Mouse (Mus musculus): ENCODE measurements around the gene Sfxn2. TPM values are rescaled to one million over a fixed set of nuclear protein-coding genes. Genes with fewer than 3 reads are reported as not detected.
A peak's percentile ranks its signal among the peaks of the same experiment; 100 is the strongest.

Sfxn2 gene
- polyA plus RNA-seq, 1 experiment from 2014 or later, result 10.2 TPM

DNA sequence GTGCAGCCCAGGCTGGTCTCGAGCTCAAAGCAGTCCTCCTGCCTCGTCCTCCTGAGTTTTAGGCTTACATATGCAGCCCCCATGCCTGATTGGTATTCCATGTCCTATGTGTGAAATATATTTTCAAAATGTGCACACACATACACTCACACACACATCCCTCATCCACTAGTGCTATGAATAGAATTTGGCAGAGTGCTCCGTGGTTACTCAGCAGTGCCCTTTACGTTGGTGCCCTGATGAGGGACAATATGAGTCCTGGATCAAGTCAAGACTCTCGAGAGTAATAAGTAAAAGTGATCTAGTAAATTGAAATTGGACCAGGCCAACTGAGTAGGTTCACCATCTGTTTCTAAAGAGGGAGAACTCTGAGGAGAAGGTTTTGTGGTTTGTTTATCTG lies 70.1 kb downstream of the Sfxn2 start:
- no peak for ATAC-seq (ENCODE audit: low FRiP score, low read depth)
- WGBS, result 71% methylated on average over 5 of the region's 5 CpGs
- H3K4me1 ChIP-seq (replicated peaks), result peaks cover 56% of the 10 kb centered on the region

DNA sequence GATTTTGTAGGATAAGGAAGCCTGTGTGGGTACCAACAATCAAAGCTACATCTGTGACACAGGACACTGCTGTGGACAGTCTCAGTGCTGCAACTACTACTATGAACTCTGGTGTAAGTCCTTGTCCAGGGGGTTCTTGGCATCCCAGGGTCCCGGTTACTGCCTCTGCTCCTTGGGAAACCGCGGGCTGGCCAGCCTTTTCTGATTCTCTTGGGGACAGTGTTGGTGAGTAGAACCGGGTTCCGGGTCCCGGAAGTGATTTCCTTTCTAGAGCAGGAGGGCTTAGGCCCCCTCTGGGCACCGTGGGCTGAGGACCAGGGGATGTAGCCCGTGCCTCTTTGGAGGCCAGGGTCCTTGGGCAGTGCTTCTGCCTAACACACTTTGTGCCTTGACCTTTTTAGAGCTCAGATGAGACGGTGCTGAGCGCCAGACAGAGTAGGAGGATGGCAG lies 71.2 kb downstream of the Sfxn2 start:
- Histone ChIP-seq H3K27ac (replicated peaks) (peak overlapping the region; percentile 43; the same call in 1 of the 2 replicates), H3K9ac (no peak overlapping the region), H3K9me3 (no peaks in the 10 kb centered on the region), H3K27me3 (no peaks in the 10 kb centered on the region), H3K4me1 (replicated peaks) (peaks cover 56% of the 10 kb centered on the region), H3K4me3 (no peak overlapping the region), H3K36me3 (no peaks in the 10 kb centered on the region), H3K4me2 (no peak overlapping the region)
- ATAC-seq (ENCODE audit: low FRiP score, low read depth), result no peak
- WGBS, result 74% methylated on average over 10 of the region's 10 CpGs

More for the DNA sequence above, 70.1 kb downstream of the Sfxn2 start:
- Histone ChIP-seq H3K4me3 (no peak overlapping the region), H3K9me3 (no peaks in the 10 kb centered on the region), H3K27ac (replicated peaks) (no peak overlapping the region), H3K9ac (no peak overlapping the region), H3K27me3 (no peaks in the 10 kb centered on the region), H3K4me2 (no peak overlapping the region), H3K36me3 (no peaks in the 10 kb centered on the region)

DNA sequence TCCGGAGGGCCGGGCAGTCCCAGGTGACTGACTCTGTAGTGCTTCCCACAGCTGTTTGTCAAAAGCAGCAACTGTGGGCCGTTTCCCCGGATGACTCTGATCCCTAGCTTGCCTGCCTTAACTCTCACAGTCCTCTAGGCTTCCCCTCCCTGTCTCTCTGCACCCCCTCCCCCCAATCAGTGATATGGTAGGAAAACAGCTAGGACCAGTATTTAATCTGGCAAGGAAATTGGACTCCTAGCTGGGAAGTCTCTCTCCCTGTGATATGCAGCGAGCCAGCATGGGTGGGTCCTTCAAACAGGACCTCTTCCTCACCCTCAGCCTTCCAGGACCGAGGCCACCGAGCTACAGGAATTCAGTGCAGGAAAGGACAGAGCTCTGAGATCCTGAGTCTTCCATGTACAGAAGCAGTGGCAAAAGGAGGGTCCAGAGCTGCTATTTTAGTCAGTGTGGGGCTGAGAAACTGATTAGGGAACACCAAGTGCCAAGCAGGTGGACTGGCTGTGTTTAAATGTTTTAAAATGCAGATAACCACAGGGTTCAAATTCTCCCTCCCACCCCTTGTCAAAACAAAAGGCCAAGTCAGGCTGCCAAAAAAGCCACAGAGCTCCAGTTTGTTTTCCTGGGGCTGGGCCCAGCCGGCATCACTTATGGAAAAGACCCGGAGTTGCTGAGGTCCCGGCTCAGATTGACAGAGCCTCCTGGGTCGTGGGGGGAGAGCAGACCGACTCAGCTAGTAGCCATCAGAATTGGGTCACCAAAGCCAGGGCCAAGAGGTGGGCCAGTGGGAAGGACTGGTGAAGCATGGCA lies 71.8 kb downstream of the Sfxn2 start:
- no peak overlapping the region for H3K9ac ChIP-seq

DNA sequence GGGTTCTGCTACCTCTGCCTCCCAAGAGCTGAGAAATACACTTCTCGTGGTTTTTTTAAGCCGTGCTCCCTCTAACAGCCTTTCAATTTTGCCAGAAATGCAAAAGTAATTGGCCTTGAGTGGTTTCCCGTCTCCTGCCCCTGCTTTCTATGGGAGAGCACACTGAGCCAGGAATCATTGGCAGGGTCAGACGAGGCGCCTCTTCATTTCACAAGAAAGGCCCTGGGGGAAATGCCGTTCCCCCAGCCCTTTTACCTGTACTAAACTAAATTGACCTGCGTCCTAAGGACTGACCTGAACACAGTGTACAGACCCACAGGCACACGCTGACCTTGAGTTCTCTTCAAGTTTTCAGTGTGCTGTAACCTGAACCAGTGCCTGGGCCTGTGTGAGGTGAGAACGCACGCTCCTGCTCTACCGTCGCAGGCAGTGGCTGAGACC lies 72.9 kb downstream of the Sfxn2 start:
- no peaks in the 10 kb centered on the region for H3K27me3 ChIP-seq
- no peak for ATAC-seq (ENCODE audit: low FRiP score, low read depth)
- H3K4me3 ChIP-seq, result no peak overlapping the region
- peaks cover 56% of the 10 kb centered on the region for H3K4me1 ChIP-seq (replicated peaks)
- H3K9me3 ChIP-seq, result no peaks in the 10 kb centered on the region
- 79% methylated on average over 12 of the region's 12 CpGs for WGBS
- no peak overlapping the region for H3K4me2 ChIP-seq
- no peaks in the 10 kb centered on the region for H3K36me3 ChIP-seq
- H3K27ac ChIP-seq (replicated peaks), result peak overlapping the region; percentile 65; the same call in 1 of the 2 replicates
- H3K9ac ChIP-seq, result no peak overlapping the region

More for the DNA sequence above, 71.8 kb downstream of the Sfxn2 start:
- Histone ChIP-seq H3K4me2 (no peak overlapping the region), H3K4me3 (no peak overlapping the region), H3K36me3 (no peaks in the 10 kb centered on the region), H3K4me1 (replicated peaks) (peaks cover 56% of the 10 kb centered on the region), H3K9me3 (no peaks in the 10 kb centered on the region), H3K27me3 (no peaks in the 10 kb centered on the region), H3K27ac (replicated peaks) (peak overlapping the region; percentile 65)
- ATAC-seq (ENCODE audit: low FRiP score, low read depth), result peak; percentile 59; the same call in 1 of the 2 replicates
- 23% methylated on average over 12 of the region's 12 CpGs for WGBS

DNA sequence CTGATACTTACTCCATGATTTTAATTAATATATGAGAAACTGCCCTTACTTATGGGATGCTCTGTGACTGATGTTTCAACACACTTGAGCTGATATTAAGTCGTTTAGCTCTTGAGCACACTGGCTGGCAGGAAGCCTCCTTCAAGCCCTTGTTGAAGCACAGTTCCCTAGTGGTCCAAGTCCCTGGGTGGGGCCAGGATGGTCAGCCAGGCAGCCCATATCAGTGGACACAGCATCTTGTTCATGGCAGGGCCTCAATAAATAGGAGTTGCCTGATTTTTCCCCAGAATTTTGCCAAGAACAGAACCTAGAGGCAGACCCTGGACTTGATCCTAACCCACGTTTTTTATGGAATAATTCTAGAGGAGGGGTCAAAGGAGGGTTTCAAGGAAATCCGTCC lies 74.1 kb downstream of the Sfxn2 start:
- Histone ChIP-seq H3K36me3 (no peaks in the 10 kb centered on the region), H3K4me1 (replicated peaks) (peaks cover 44% of the 10 kb centered on the region), H3K4me3 (no peak overlapping the region), H3K9me3 (no peaks in the 10 kb centered on the region), H3K4me2 (no peak overlapping the region), H3K27ac (replicated peaks) (no peak overlapping the region), H3K9ac (no peak overlapping the region), H3K27me3 (no peaks in the 10 kb centered on the region)
- ATAC-seq (ENCODE audit: low FRiP score, low read depth), result no peak
- 75% methylated on average over 3 of the region's 3 CpGs for WGBS

Other genes with a start within 250 kb of the Sfxn2 start
- gene Psd, start 246.2 kb upstream of the Sfxn2 start, polyA plus RNA-seq (2015; fragmentation: Nextera tagmentation; extraction: Ambion mirVana), result 119 and 145 TPM in 2 replicates
- 47.1 and 51.8 TPM in 2 replicates for gene Fbxl15, start 245.2 kb upstream of the Sfxn2 start, polyA plus RNA-seq (2015; fragmentation: Nextera tagmentation; extraction: Ambion mirVana)
- gene Cuedc2, start 234.7 kb upstream of the Sfxn2 start, polyA plus RNA-seq (2015; fragmentation: Nextera tagmentation; extraction: Ambion mirVana), result 336 and 347 TPM in 2 replicates
- gene Mfsd13a, start 232.2 kb upstream of the Sfxn2 start, polyA plus RNA-seq (2015; fragmentation: Nextera tagmentation; extraction: Ambion mirVana), result 12.3 and 12.5 TPM in 2 replicates
- gene 2310034G01Rik, start 223.1 kb upstream of the Sfxn2 start, polyA plus RNA-seq (2015; fragmentation: Nextera tagmentation; extraction: Ambion mirVana), result 2.0 and 2.3 TPM in 2 replicates
- 329 and 338 TPM in 2 replicates for gene Actr1a, start 177.6 kb upstream of the Sfxn2 start, polyA plus RNA-seq (2015; fragmentation: Nextera tagmentation; extraction: Ambion mirVana)
- gene Sufu, start 176.5 kb upstream of the Sfxn2 start, polyA plus RNA-seq (2015; fragmentation: Nextera tagmentation; extraction: Ambion mirVana), result 23.4 and 24.7 TPM in 2 replicates
- gene Trim8, start 71.7 kb upstream of the Sfxn2 start, polyA plus RNA-seq (2015; fragmentation: Nextera tagmentation; extraction: Ambion mirVana), result 27.8 and 31.9 TPM in 2 replicates
- gene Arl3, start 167 bp upstream of the Sfxn2 start, polyA plus RNA-seq (2015; fragmentation: Nextera tagmentation; extraction: Ambion mirVana), result 208 and 221 TPM in 2 replicates
- gene Wbp1l, start 25.7 kb downstream of the Sfxn2 start, polyA plus RNA-seq (2015; fragmentation: Nextera tagmentation; extraction: Ambion mirVana), result 37.4 and 41.1 TPM in 2 replicates
- gene Cyp17a1, start 99.8 kb downstream of the Sfxn2 start, polyA plus RNA-seq (2015; fragmentation: Nextera tagmentation; extraction: Ambion mirVana), result not detected in 2 replicates
- 23.2 and 25.6 TPM in 2 replicates for gene Borcs7, start 116.5 kb downstream of the Sfxn2 start, polyA plus RNA-seq (2015; fragmentation: Nextera tagmentation; extraction: Ambion mirVana)
- 37.6 and 39.6 TPM in 2 replicates for gene As3mt, start 134.1 kb downstream of the Sfxn2 start, polyA plus RNA-seq (2015; fragmentation: Nextera tagmentation; extraction: Ambion mirVana)
- 8.6 and 9.4 TPM in 2 replicates for gene Cnnm2, start 188.2 kb downstream of the Sfxn2 start, polyA plus RNA-seq (2015; fragmentation: Nextera tagmentation; extraction: Ambion mirVana)

All from hindbrain, embryonic 15.5 days (tissue).